Mouse (Mus musculus) MEL (cell line): ENCODE results near the gene Acin1. TPM values are rescaled to one million over a fixed set of nuclear protein-coding genes. Genes with fewer than 3 reads are reported as not detected.

Experiments used
- DNase-seq: peaks from one replicate; pipeline ENCODE4 v3.0.0; 2011; ENCODE audit warnings: low read depth, low spot score
- H3K27ac ChIP-seq: 2 replicates; pipeline ENCODE4 v1.5.1; 2012; ENCODE audit warnings: low read depth, mild to moderate bottlenecking, control low read depth, low read length, moderate library complexity; ENCODE audit not compliant: control insufficient read depth
- H3K27me3 ChIP-seq, 2 experiments: fragments of 150-350 bp in 1 of 2; sonication (generic) in 1 of 2; 2 replicates each; pipeline ENCODE4 v1.6.1; 2012; ENCODE audit warnings: low read length in 2 of 2, mild to moderate bottlenecking in 2 of 2, improper control_type of control experiment in 1 of 2, moderate library complexity in 1 of 2; ENCODE audit not compliant: insufficient read depth in 2 of 2, control insufficient read depth in 1 of 2
- H3K36me3 ChIP-seq, 2 experiments: 2 replicates each; pipeline ENCODE4 v1.6.1; 2012 to 2014; ENCODE audit warnings: low read length in 2 of 2, improper control_type of control experiment in 1 of 2, inconsistent platforms in 1 of 2, mild to moderate bottlenecking in 1 of 2; ENCODE audit not compliant: insufficient read depth in 2 of 2, control insufficient read depth in 1 of 2
- H3K4me1 ChIP-seq, 2 experiments: fragments of 150-350 bp in 1 of 2; sonication (generic) in 1 of 2; 2 replicates each; pipeline ENCODE4 v1.6.1; 2012; ENCODE audit warnings: low read length in 2 of 2, improper control_type of control experiment in 1 of 2, mild to moderate bottlenecking in 1 of 2; ENCODE audit not compliant: insufficient read depth in 2 of 2, control insufficient read depth in 1 of 2
- H3K4me3 ChIP-seq, 2 experiments: fragments of 150-350 bp in 1 of 2; sonication (generic) in 1 of 2; 2 replicates each; pipeline ENCODE4 v1.5.1; 2012; ENCODE audit warnings: low read depth in 2 of 2, low read length in 2 of 2, mild to moderate bottlenecking in 2 of 2, moderate library complexity in 2 of 2, control low read depth in 1 of 2, improper control_type of control experiment in 1 of 2; ENCODE audit not compliant: control insufficient read depth in 1 of 2, insufficient read depth in 1 of 2
- H3K79me2 ChIP-seq: 2 replicates; pipeline ENCODE4 v1.6.1; 2012; ENCODE audit warnings: mild to moderate bottlenecking, low read length, moderate library complexity; ENCODE audit not compliant: control insufficient read depth, poor library complexity, insufficient read depth
- H3K9ac ChIP-seq: 2 replicates; pipeline ENCODE4 v1.6.1; 2012; ENCODE audit warnings: low read depth, mild to moderate bottlenecking, control low read depth, low read length, moderate library complexity; ENCODE audit not compliant: control insufficient read depth, poor library complexity, severe bottlenecking
- H3K9me3 ChIP-seq: fragments of 150-350 bp; sonication (generic); replicated peaks from 2 replicates; pipeline ENCODE4 v1.6.1; 2012; ENCODE audit warnings: mild to moderate bottlenecking, low read length, improper control_type of control experiment, moderate library complexity; ENCODE audit not compliant: insufficient read depth
- CHD1 ChIP-seq: IDR thresholded peaks from 2 replicates; pipeline ENCODE4 v1.6.1; 2012; ENCODE audit warnings: low read depth, mild to moderate bottlenecking, inconsistent platforms, low read length, improper control_type of control experiment
- CTCF ChIP-seq, 3 experiments: IDR thresholded peaks in 2 of 3; conservative IDR thresholded peaks in 1 of 3; 2 replicates each; pipeline ENCODE4 v1.5.1; 2011 to 2012; ENCODE audit warnings: low read length in 3 of 3, low read depth in 2 of 3, mild to moderate bottlenecking in 2 of 3, improper control_type of control experiment in 1 of 3, inconsistent platforms in 1 of 3, mixed read lengths in 1 of 3, moderate library complexity in 1 of 3; ENCODE audit not compliant: control insufficient read depth in 1 of 3, insufficient read depth in 1 of 3, poor library complexity in 1 of 3, severe bottlenecking in 1 of 3
- E2F4 ChIP-seq: IDR thresholded peaks from 2 replicates; pipeline ENCODE4 v1.6.1; 2011; ENCODE audit warnings: low read depth, low read length, improper control_type of control experiment, borderline replicate concordance
- ELF1 ChIP-seq: IDR thresholded peaks from 2 replicates; pipeline ENCODE4 v1.6.1; 2014; ENCODE audit warnings: low read depth, mild to moderate bottlenecking, inconsistent platforms, low read length, improper control_type of control experiment, moderate library complexity
- EP300 ChIP-seq, 2 experiments: IDR thresholded peaks; 2 replicates each; pipeline ENCODE4 v1.6.1; 2011; ENCODE audit warnings: improper control_type of control experiment in 2 of 2, low read length in 2 of 2, low read depth in 1 of 2, mild to moderate bottlenecking in 1 of 2
- GATA1 ChIP-seq: IDR thresholded peaks from 2 replicates; pipeline ENCODE4 v1.6.1; 2011; ENCODE audit warnings: low read depth, low read length, improper control_type of control experiment
- HCFC1 ChIP-seq: IDR thresholded peaks from 2 replicates; pipeline ENCODE4 v1.6.1; 2012; ENCODE audit warnings: low read depth, mild to moderate bottlenecking, inconsistent platforms, low read length, improper control_type of control experiment, moderate library complexity
- KAT2A ChIP-seq: conservative IDR thresholded peaks from 2 replicates; pipeline ENCODE4 v1.6.1; 2012; ENCODE audit warnings: low read depth, low read length, improper control_type of control experiment, inconsistent platforms
- MAX ChIP-seq: IDR thresholded peaks from 2 replicates; pipeline ENCODE4 v1.6.1; 2011; ENCODE audit warnings: low read length, improper control_type of control experiment
- MAZ ChIP-seq: IDR thresholded peaks from 2 replicates; pipeline ENCODE4 v1.6.1; 2012; ENCODE audit warnings: low read depth, mild to moderate bottlenecking, inconsistent platforms, low read length, improper control_type of control experiment
- MEF2A ChIP-seq: IDR thresholded peaks from 2 replicates; pipeline ENCODE4 v1.6.1; 2014; ENCODE audit warnings: low read depth, mild to moderate bottlenecking, inconsistent platforms, low read length, improper control_type of control experiment; ENCODE audit not compliant: poor library complexity, insufficient replicate concordance, severe bottlenecking; ENCODE audit errors: extremely low read depth
- MXI1 ChIP-seq: IDR thresholded peaks from 2 replicates; pipeline ENCODE4 v1.6.1; 2011; ENCODE audit warnings: mild to moderate bottlenecking, low read depth, low read length, improper control_type of control experiment
- MYB ChIP-seq: IDR thresholded peaks from 2 replicates; pipeline ENCODE4 v1.6.1; 2011; ENCODE audit warnings: mild to moderate bottlenecking, low read depth, low read length, improper control_type of control experiment
- MYC ChIP-seq: IDR thresholded peaks from 2 replicates; pipeline ENCODE4 v1.6.1; 2011; ENCODE audit warnings: low read depth, mild to moderate bottlenecking, low read length, improper control_type of control experiment, moderate library complexity
- NELFE ChIP-seq: IDR thresholded peaks from 2 replicates; pipeline ENCODE4 v1.6.1; 2011; ENCODE audit warnings: low read depth, low read length, improper control_type of control experiment
- POLR2A ChIP-seq, 2 experiments: IDR thresholded peaks; 2 replicates each; pipeline ENCODE4 v1.6.1; 2011 to 2012; ENCODE audit warnings: low read length in 2 of 2, mild to moderate bottlenecking in 2 of 2, control low read depth in 1 of 2, improper control_type of control experiment in 1 of 2, low read depth in 1 of 2, moderate library complexity in 1 of 2; ENCODE audit not compliant: control insufficient read depth in 1 of 2, insufficient read depth in 1 of 2, poor library complexity in 1 of 2
- POLR2AphosphoS2 ChIP-seq: IDR thresholded peaks from 2 replicates; pipeline ENCODE4 v1.6.1; 2011; ENCODE audit warnings: low read length, improper control_type of control experiment
- RAD21 ChIP-seq: IDR thresholded peaks from 2 replicates; pipeline ENCODE4 v1.6.1; 2011; ENCODE audit warnings: mild to moderate bottlenecking, low read depth, low read length, improper control_type of control experiment
- SIN3A ChIP-seq: IDR thresholded peaks from 2 replicates; pipeline ENCODE4 v1.6.1; 2012; ENCODE audit warnings: low read length, improper control_type of control experiment, inconsistent platforms
- TBP ChIP-seq: IDR thresholded peaks from 2 replicates; pipeline ENCODE4 v1.8.0; 2011; ENCODE audit warnings: low read depth, low read length, improper control_type of control experiment
- TCF12 ChIP-seq: IDR thresholded peaks from 2 replicates; pipeline ENCODE4 v1.6.1; 2014; ENCODE audit warnings: low read depth, mild to moderate bottlenecking, inconsistent platforms, low read length, improper control_type of control experiment, moderate library complexity
- ZKSCAN1 ChIP-seq: IDR thresholded peaks from 2 replicates; pipeline ENCODE4 v1.6.1; 2012; ENCODE audit warnings: low read depth, mild to moderate bottlenecking, inconsistent platforms, low read length, improper control_type of control experiment, moderate library complexity
- ZNF384 ChIP-seq: IDR thresholded peaks from 2 replicates; pipeline ENCODE4 v1.6.1; 2012; ENCODE audit warnings: low read depth, mild to moderate bottlenecking, inconsistent platforms, low read length, improper control_type of control experiment
- polyA plus RNA-seq, 2 experiments: library from polyadenylated mRNA; stranded (reverse) in 1 of 2; unstranded in 1 of 2; fragments of >175 nt in 1 of 2; fragments of >200 nt in 1 of 2; gene quantifications; 2 replicates each; pipeline versions ENCODE4 v1.2.1 to v1.2.4; 2012; ENCODE audit warnings: low replicate concordance in 2 of 2, low read depth in 1 of 2; ENCODE audit not compliant: insufficient read length in 2 of 2, insufficient read depth in 1 of 2, missing spikeins in 1 of 2
- total RNA-seq: library from RNA; depleted of rRNA; stranded (reverse); fragments of 300-350 nt; gene quantifications from 2 replicates; pipeline ENCODE4 v1.2.3, GENCODE M21; 2012

The Acin1 gene
- total and polyA plus RNA-seq, 3 experiments = 103 to 248 (median 115) TPM

DNA sequence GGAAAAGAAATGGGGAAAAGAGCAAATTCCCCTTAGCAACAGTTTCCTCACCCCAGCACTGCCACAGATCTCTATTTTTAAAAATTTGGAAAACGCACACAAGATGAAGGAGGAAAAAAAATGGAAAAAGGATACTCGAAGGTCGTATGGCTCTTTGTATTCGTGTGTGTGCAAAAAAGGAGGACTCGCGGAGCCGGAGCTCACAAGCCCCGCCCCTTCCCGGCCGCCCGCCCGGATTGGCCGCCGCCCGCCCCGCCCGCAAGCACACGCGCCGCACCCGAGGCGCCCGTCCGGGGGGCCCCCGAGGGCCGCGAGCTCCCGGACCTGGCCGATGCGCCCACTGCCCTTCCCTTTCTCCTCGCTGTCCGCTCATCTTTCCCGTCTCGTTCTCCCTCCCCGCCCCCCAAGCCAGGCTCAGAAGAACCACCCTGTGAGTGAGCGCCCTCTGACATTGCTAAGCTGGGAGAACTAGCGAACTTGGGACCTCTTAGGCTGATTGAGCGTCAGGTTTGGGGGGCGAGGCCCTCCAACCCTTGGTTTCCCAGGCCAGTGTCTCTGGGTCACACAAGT lies 80.9 kb downstream of the Acin1 start, which contains the start of gene 4931414P19Rik:
Gene 4931414P19Rik, minus strand, starts transcription at position 242 of the 570 bp plus-strand sequence.
- H3K27ac ChIP-seq = peak within 1 kb of the TSS; percentile 63
- peak; percentile 88 for DNase-seq

DNA sequence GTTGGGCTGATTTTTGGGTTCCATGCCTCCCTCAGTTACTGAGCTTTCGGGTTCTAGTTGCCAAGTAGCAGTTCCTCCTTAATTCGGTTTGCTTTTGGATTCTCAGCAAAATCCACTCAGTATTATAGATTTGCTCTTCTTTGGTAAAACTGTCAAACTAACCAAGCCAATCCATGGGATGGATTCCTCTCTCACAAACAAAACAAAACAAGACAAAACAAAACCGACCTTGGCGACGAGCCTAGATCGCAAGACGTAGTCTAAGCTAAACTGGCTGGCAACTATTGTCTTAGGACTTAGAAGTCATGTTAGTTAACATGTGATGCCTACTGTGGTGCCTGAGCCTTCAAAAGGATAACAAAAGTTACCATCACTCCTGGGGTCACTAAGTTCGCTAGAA lies 83.0 kb downstream of the Acin1 start:
- TF ChIP-seq ZKSCAN1 (no peak), CHD1 (peak; percentile 56; the same call in 1 of the 2 replicates)
- peaks cover 0 to 27% of the 10 kb centered on the region in 2 experiments; a peak in 2 of 4 replicates for H3K36me3 ChIP-seq
- H3K79me2 ChIP-seq = peaks cover 3% of the 10 kb centered on the region; the same call in 1 of the 2 replicates
- peak overlapping the region; percentile 83 for H3K27ac ChIP-seq
- no peaks in the 10 kb centered on the region for H3K9me3 ChIP-seq
- peak overlapping the region; percentile 62 for H3K9ac ChIP-seq
- no peak for DNase-seq
- peaks cover 7 to 25% of the 10 kb centered on the region in 2 experiments for H3K4me1 ChIP-seq
- peak overlapping the region; percentile 47 to 50 for H3K4me3 ChIP-seq
- no peaks in the 10 kb centered on the region for H3K27me3 ChIP-seq

More for the DNA sequence above, 80.9 kb downstream of the Acin1 start, which contains the start of gene 4931414P19Rik:
- peaks cover 3% of the 10 kb centered on the region; the same call in 1 of the 2 replicates for H3K79me2 ChIP-seq
- H3K36me3 ChIP-seq = peaks cover 0 to 27% of the 10 kb centered on the region in 2 experiments; a peak in 2 of 4 replicates
- H3K4me3 ChIP-seq = peak within 1 kb of the TSS; percentile 69 to 93
- peak; percentile 42; the same call in 1 of the 2 replicates for TF ChIP-seq ZNF384
- TF ChIP-seq ELF1 = no peak
- peak; percentile 52 for TF ChIP-seq NELFE
- TF ChIP-seq HCFC1 = 0 out of 2 replicates have a peak, but pooled peaks have one; percentile 39
- TF ChIP-seq SIN3A = peak; percentile 64; the same call in 1 of the 2 replicates
- peak in 1 of 2 experiments; percentile 64; a peak in 2 of 4 replicates for TF ChIP-seq POLR2A (IDR thresholded peaks at IDR 0.05; ENCODE audit: control insufficient read depth in 1 of 2, insufficient read depth in 1 of 2, low read depth in 1 of 2, low read length in 2 of 2, poor library complexity in 1 of 2)
- TF ChIP-seq RAD21 = no peak
- TF ChIP-seq TCF12 = no peak; the same call in 1 of the 2 replicates
- peak; percentile 37; the same call in 1 of the 2 replicates for TF ChIP-seq MAZ
- 0 out of 2 replicates have a peak, but pooled peaks have one; percentile 32 for TF ChIP-seq TBP
- H3K9ac ChIP-seq = peak within 1 kb of the TSS; percentile 82
- no peaks in the 10 kb centered on the region for H3K27me3 ChIP-seq
- H3K4me1 ChIP-seq = peaks cover 7 to 25% of the 10 kb centered on the region in 2 experiments
- H3K9me3 ChIP-seq = no peaks in the 10 kb centered on the region

DNA sequence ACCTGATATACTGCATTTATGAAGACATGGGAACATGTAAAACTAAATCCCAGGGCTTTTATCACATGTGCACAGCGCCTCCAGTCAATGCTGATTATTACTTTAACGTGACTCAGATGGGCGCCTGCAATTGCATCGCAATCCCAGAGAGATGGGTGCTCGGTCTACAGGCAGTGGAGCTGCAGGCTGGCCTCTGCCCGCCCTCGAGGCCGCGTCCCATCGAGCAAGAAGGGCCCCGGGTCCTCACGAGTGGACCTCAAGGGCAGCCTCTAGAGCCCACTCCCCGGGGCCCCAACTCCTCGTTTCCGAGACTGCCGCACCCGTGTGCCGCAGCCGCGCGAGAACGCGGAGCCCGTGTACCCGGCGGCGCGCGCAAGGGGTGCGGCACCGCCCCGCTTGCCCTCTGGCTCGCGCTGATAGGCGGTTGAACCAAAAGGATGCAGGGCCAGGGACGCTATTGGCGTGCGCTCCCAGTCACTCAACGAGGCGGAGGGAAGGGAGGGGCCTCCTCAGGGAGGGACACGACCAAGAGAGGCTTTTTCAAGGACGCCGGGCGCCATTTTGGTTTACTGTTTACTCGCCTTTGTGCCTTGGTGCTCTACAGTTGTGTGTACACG lies 83.6 kb downstream of the Acin1 start:
- Histone ChIP-seq H3K79me2 (peaks cover 3% of the 10 kb centered on the region; the same call in 1 of the 2 replicates), H3K9me3 (no peaks in the 10 kb centered on the region), H3K27me3 (no peaks in the 10 kb centered on the region), H3K4me1 (peaks cover 7 to 25% of the 10 kb centered on the region in 2 experiments), H3K36me3 (peaks cover 0 to 27% of the 10 kb centered on the region in 2 experiments; a peak in 2 of 4 replicates), H3K9ac (peak overlapping the region; percentile 93), H3K27ac (peak overlapping the region; percentile 90), H3K4me3 (peak overlapping the region; percentile 62 to 83)
- peak; percentile 98 for DNase-seq
- TF ChIP-seq MYC (no peak; the same call in 1 of the 2 replicates), TBP (peak; percentile 73), MYB (no peak), KAT2A (no peak; the same call in 1 of the 2 replicates), MEF2A (no peak), GATA1 (peak; percentile 60), MAZ (peak; percentile 56; the same call in 1 of the 2 replicates), EP300 (IDR thresholded peaks at IDR 0.05; ENCODE audit: low read depth in 1 of 2, low read length in 2 of 2) (peak in 1 of 2 experiments; percentile 55; a peak in 2 of 4 replicates), MXI1 (peak; percentile 82), CTCF (IDR thresholded peaks at IDR 0.05 in 2 of 3, conservative IDR thresholded peaks at IDR 0.05 in 1 of 3; ENCODE audit: control insufficient read depth in 1 of 3, insufficient read depth in 1 of 3, low read depth in 2 of 3, low read length in 3 of 3, poor library complexity in 1 of 3, severe bottlenecking in 1 of 3) (peak in 1 of 3 experiments; percentile 16; a peak in 1 of 6 replicates), E2F4 (no peak), POLR2AphosphoS2 (peak; percentile 82), MAX (no peak; the same call in 1 of the 2 replicates), NELFE (peak; percentile 93), TCF12 (peak; percentile 57; the same call in 1 of the 2 replicates)
